Mouse (Mus musculus): ENCODE measurements at regions not wholly inside any gene's neighbourhood (a gene's known extent, or its start where the extent isn't known, plus 50 kb on each side); places are given as distances from the start of the nearest gene placed in this dataset.

DNA sequence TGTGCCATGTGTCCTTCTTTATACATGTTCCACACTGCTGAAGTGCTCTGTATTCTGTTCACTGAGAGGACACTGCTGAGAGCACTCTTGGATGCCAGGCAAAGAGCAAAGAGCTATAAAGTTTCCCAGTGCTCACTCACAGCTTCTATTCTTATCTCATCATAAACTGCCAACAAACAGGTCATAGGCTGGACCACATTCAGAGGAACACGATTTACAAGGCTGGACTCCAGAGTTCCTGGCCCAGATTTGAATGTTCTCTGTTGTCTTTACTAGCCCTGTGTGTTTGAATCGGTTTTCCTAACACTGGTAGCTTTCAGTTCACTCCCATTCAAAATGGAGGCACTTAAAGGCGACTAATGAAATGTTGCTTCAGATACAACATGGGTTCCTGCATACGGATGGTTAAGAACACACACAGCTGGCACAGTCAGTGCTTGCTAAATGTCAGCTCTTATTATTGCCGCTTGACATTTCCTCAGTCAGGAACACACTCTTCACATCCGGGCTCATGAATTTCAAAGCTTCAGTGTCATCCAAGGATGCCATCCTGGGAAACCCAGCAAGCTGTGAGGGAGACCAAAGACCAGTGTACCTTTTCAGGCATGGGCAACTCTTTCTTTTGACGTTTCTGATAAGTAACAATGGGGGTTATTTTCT is 1203.8 kb downstream of the Gsdmc2 start:
- no peak for DNase-seq (ENCODE audit: low spot score in 2 of 2)

DNA sequence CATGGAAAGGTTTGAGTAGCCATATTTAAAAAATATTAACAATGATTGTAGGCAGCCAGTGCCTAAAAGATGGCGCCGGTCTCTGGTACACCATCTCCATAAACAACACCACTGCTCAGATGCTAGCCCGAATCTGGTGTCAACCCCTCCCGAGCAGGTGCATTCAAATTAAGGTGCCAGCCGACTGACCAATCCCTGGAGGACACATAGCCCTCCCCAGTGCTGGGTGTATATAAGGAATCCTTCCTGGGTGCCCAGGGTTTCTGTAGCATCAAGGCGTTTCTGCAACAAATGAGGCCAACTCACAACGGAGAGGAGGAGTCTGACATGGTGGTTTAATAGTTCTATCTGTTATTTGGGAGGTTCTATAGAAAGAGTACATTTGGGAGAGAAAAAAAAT is 1219.6 kb downstream of the Gsdmc2 start:
- no peak for DNase-seq (ENCODE audit: low spot score in 2 of 2)

DNA sequence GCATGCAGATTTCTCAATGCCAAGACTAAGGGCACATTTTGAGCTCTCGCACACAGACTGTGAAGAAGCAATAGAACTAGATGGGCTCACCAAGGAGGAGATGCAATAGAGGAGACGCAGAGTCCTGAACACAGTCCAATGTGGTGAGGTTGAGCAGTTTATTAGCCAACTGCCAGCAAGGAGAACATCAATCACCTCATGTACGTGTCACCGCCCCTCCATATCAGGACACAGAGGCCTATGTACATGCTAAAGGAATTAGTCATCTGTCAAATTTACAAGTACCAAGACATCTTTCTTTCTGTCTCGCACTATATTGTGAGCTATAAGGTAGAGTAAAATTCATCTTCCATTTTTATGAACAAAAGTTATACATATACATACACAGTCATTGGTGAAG is 1228.9 kb downstream of the Gsdmc2 start:
- no peak for DNase-seq (ENCODE audit: low spot score in 2 of 2)

GRCm38 (mm10) chr15:62596735-62597134 is 1248.2 kb downstream of the Gsdmc2 start:
- no peak for DNase-seq (ENCODE audit: low spot score in 2 of 2)

DNA sequence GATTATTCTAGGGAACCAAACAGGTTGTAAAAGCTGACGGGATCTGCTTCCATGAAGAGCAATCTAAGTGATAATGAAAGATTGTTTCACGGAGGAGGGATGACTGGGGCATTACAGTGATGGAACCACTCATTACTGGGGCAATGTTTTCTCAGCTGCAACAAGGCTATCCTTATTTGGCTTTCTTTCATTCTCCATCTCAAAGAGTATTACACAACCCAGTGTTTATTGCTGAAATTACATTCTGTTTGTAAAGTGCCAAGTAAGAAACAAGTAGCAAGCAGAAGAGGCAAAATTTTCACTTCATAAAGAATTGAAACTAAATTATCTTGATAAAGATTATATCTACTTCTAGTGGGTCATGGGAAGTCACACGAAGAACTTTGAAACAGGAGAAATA is 1256.4 kb downstream of the Gsdmc2 start:
- DNase-seq (ENCODE audit: low spot score in 2 of 2) = no peak

GRCm38 (mm10) chr15:62578788-62579187 is 1266.2 kb downstream of the Gsdmc2 start:
- DNase-seq (ENCODE audit: low spot score in 2 of 2) = no peak

- DNase-seq (ENCODE audit: low spot score in 2 of 2) = no peak
These were observed 1269.2 kb downstream of the Gsdmc2 start for GRCm38 (mm10) chr15:62575791-62576190.

GRCm38 (mm10) chr15:62571803-62572202 is 1273.2 kb downstream of the Gsdmc2 start:
- DNase-seq (ENCODE audit: low spot score in 2 of 2) = peak in 1 of 2 experiments; percentile 9

DNA sequence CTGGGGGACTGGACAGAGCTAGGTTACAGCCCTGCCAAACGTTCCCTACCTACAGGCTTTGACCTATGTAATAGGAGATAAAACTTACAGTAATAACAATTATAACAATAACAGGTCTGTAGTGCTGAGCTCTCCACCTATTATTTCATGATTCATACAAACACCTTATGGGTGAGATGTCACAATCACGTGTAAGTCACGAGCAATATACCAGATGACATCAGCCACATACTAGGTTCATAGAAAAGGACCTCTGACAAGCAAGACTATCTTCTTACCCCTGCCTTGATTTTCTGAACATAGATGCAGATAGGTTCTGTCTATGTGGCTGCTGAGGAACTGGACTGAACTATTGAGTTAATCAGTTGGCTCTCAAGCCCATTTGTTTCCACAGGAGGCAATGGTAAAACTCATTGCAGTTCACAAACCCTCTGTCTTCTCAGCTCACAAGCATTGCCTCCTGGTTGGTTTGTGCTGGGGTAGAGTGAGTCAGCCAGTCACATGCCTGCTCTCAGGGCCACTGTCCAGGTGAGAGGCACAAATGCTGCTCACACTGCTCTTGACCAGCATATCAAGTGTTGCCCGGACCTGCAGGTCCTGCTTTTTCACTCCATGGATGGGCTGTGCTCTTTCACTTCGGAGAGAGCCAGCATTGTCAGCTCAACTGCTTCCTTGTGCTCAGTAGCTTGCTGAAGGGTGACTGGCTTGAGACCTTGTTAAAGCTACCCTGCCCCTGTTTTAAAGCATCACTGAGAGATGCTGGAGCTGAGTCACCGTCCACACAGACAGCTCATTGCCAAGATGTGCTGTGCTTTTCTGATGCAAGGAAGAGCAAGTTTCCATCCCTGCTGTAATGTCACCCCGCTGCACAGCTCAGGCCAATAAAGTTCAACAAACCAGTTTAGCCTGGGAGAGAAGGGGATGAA is 1275.9 kb downstream of the Gsdmc2 start:
- no peak for DNase-seq (ENCODE audit: low spot score in 2 of 2)

DNA sequence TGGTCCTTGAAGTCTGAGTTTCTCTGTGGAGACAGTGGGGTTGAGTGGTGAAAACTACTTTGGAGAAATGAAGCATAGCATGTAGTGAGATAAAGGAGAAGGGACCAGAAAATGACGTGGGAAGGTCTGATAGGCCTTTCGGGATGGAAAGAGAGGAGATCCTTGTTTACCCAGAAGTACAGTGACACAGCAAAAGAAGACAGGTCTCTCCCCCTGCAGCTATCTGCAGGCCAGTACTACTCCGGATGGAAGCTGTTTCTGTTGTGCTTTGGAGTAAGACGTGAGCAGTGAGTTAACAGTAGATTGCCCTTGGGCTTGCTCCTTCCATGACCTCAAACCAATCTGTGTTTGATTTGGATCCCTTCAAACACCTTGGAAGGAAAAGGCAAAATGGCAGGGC is 1277.5 kb downstream of the Gsdmc2 start:
- DNase-seq (ENCODE audit: low spot score in 2 of 2) = no peak

- DNase-seq (ENCODE audit: low spot score in 2 of 2) = peak in 1 of 2 experiments; percentile 27
These were observed 1278.9 kb downstream of the Gsdmc2 start for GRCm38 (mm10) chr15:62566106-62566511.

DNA sequence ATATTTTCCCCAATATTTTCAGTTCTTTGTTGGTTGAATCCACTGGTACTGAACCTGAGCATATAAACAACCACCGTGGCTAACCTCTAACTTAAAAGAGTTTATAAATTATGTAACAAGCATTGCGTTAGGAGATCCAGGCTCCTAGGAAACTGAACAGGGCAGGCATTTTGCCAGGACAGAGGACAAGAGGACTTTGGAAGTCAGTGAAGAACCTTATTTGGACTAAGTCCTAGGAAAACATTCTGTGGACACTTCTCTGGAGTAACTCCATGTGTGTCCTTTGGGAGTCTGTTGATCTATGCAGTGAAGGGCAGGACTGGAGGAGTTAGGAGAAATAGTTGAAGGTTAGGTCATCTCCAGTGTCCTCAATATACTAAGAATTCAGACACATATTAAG is 1311.7 kb downstream of the Gsdmc2 start:
- no peak for DNase-seq (ENCODE audit: low spot score in 2 of 2)

DNA sequence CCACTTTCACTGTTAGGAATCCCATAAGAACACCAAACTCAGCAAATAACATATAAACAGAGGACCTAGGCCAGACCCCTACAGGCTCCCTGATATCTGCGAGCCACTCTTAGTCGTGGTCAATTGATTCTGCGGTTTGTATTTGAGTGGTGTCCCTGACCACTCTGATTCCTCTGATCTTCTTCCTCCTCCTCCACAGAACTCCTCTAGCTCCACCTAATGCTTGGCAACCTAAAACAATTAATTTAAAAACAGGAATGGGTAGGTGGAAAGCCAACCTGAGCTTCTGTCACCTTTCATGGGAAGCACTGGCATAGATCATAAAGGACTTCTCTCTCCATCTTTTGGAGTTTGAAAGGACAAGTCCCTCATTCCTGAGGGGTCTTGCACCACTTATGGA is 1316.0 kb downstream of the Gsdmc2 start:
- DNase-seq (ENCODE audit: low spot score in 2 of 2) = no peak

DNA sequence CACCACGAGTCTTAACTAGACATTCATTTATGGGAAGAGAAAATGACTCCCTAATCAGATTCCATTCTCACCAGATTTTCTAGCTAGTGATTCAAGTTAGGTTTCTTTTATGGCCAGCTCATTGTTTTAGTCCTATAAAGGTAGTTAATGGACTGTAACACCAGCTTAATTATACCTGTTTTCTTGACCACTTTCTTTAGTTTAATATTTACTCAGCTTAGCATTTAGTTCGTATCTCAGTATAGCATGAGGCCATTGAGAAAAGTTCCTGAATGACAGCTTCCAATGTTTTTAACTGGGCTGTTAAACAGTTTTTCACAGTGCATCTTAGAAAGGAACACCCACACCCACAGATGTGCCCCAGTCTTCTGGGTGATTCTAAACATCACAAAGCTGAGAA is 1320.3 kb downstream of the Gsdmc2 start:
- no peak for DNase-seq (ENCODE audit: low spot score in 2 of 2)

DNA sequence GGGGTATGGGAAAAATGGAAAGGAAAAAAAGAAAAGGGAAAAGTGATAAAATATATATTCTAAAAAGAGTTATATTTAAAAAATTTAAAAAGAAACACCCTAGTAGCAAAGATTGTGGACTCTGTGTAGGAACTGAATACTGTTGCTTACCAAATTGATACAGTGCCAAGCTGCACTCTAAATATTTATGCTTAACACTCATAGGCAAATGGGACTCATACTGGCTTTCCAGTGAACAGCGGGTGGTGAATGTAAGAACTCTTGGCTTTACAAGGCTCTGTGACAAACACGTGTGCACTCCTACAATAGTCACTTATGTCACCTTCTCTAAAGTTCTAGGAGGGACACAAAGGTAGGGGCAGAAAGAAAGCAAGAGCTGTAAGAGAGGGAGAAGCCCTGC is 1320.8 kb downstream of the Gsdmc2 start:
- DNase-seq (ENCODE audit: low spot score in 2 of 2) = no peak

DNA sequence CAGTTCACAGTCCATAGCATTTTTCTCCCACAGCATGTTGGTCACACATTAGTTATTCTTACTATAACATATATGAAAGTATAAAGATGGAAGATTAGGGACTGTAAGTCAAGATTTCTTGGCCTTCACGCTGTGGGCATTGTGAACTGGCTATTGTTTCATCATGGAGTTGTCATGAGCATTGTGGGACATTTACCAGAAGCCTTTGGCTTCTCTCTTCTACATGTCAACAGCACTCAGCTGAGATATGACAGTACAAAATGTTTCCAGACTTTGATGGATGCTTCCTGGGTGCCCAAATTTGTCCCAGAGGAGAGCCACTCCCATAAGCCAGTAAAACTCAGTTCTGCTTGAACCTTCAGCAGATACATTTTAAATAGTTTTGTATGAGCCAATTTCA is 1331.5 kb downstream of the Gsdmc2 start:
- DNase-seq (ENCODE audit: low spot score in 2 of 2) = no peak

GRCm38 (mm10) chr15:62511461-62511860 is 1333.5 kb downstream of the Gsdmc2 start:
- DNase-seq (ENCODE audit: low spot score in 2 of 2) = no peak

- no peak for DNase-seq (ENCODE audit: low spot score in 2 of 2)
These were observed 1341.1 kb downstream of the Gsdmc2 start for GRCm38 (mm10) chr15:62503866-62504265.

- DNase-seq (ENCODE audit: low spot score in 2 of 2) = no peak
These were observed 1344.0 kb downstream of the Gsdmc2 start for GRCm38 (mm10) chr15:62500966-62501365.

GRCm38 (mm10) chr15:62500522-62500921 is 1344.5 kb downstream of the Gsdmc2 start:
- no peak for DNase-seq (ENCODE audit: low spot score in 2 of 2)

DNA sequence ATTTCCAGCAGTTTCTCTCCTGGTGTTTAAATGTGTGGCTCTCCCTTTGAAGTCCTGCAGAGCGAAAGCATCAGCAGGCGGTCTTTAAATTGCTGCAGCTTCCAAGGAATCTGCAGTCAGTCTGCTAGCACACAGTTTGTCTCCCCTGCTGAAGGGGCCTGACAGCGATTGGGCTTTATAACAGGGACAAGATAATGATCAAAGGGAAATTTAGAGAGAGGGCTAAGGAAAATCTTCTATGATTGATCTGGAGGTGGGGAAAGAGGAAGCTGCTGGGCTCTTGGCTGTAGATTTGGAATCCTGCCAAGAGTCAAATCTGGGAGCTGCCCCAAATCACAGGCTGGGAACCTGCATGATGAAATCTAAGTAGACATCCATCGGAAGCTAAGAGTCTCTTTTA is 1348.8 kb downstream of the Gsdmc2 start:
- no peak for DNase-seq (ENCODE audit: low spot score in 2 of 2)

GRCm38 (mm10) chr15:62492350-62492749 is 1352.6 kb downstream of the Gsdmc2 start:
- DNase-seq (ENCODE audit: low spot score in 2 of 2) = no peak

GRCm38 (mm10) chr15:62490548-62490947 is 1354.4 kb downstream of the Gsdmc2 start:
- no peak for DNase-seq (ENCODE audit: low spot score in 2 of 2)

Measured in frontal cortex, postnatal 10 days (tissue).